Mouse (Mus musculus) midbrain, embryonic 14.5 days (tissue): ENCODE data around the gene Scrg1. TPM values are rescaled to one million over a fixed set of nuclear protein-coding genes. Genes with fewer than 3 reads are reported as not detected.

ENCODE experiments used
- ATAC-seq: fragments of 200-750 bp; cut with Nextera tagmentation; 2 replicates; pipeline ENCODE4 v1.8.0; 2017; ENCODE audit warnings: moderate number of reproducible peaks, moderate library complexity; ENCODE audit not compliant: low FRiP score, low TSS enrichment
- DNase-seq: peaks from one replicate; pipeline ENCODE4 v3.0.0-alpha.2; 2015
- H3K27ac ChIP-seq: fragments of 300-500 bp; sonication (generic); replicated peaks from 2 replicates; pipeline ENCODE4 v1.5.1; 2014; ENCODE audit warnings: mild to moderate bottlenecking, low read depth, low read length, moderate library complexity
- H3K27me3 ChIP-seq: fragments of 300-500 bp; sonication (generic); 2 replicates; pipeline ENCODE4 v1.6.1; 2014; ENCODE audit warnings: low read length, control low read depth, mixed read lengths; ENCODE audit not compliant: control insufficient read depth, insufficient read depth
- H3K36me3 ChIP-seq: fragments of 300-500 bp; sonication (generic); 2 replicates; pipeline ENCODE4 v1.6.1; 2014; ENCODE audit warnings: low read length, control low read depth; ENCODE audit not compliant: control insufficient read depth, insufficient read depth
- H3K4me1 ChIP-seq: fragments of 300-500 bp; sonication (generic); 2 replicates; pipeline ENCODE4 v1.6.1; 2014; ENCODE audit warnings: mild to moderate bottlenecking, antibody characterized with exemption, low read length, control low read depth; ENCODE audit not compliant: control insufficient read depth, insufficient read depth
- H3K4me2 ChIP-seq: fragments of 300-500 bp; sonication (generic); 2 replicates; pipeline ENCODE4 v1.6.1; 2014; ENCODE audit warnings: mild to moderate bottlenecking, low read length, moderate library complexity
- H3K4me3 ChIP-seq: fragments of 300-500 bp; sonication (generic); replicated peaks from 2 replicates; pipeline ENCODE4 v1.5.1; 2014; ENCODE audit warnings: low read depth, low read length
- H3K9ac ChIP-seq: fragments of 300-500 bp; sonication (generic); replicated peaks from 2 replicates; pipeline ENCODE4 v1.6.1; 2014; ENCODE audit warnings: mild to moderate bottlenecking, low read length, moderate library complexity
- H3K9me3 ChIP-seq: fragments of 300-500 bp; sonication (generic); 2 replicates; pipeline ENCODE4 v1.6.1; 2016; ENCODE audit warnings: low read length, control low read depth, mixed read lengths; ENCODE audit not compliant: control insufficient read depth
- WGBS: fragments of 180-500 bp; shearing (Covaris S2); extraction: QIAGEN DNeasy Blood & Tissue Kit; methylation state at CpG from one replicate; pipeline ENCODE4 v1.1.7; 2014; 5-methylcytosine and 5-hydroxymethylcytosine counted together
- polyA plus RNA-seq: library from polyadenylated mRNA; unstranded; fragments of >200 nt; fragmentation: Nextera tagmentation; extraction: Ambion mirVana; gene quantifications from 2 replicates; pipeline ENCODE4 v1.2.1, GENCODE M21; 2014

Gene Scrg1
- polyA plus RNA-seq, 1 experiment from 2014 or later: 4.3 TPM

DNA sequence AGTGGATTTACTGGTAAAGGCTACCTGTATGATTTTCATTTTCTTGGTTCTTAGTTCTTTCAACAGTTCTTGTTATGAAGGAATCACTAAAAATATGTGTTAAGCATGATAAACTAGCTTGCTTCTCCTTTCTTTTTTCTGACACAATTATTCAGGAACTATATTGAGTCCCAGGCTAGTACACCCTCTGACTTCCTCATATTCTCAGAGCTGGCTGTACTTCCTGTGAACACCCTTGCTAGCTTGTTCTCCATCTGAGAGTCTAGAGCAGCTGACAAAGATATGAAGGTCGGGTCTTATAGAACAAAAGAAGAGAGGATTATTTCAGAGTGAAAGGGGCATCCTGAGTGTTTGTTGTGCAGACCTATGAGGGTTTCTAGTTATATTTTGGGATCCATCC is 7.1 kb downstream of the Scrg1 start:
- H3K9ac ChIP-seq: no peak overlapping the region
- no peaks in the 10 kb centered on the region for H3K27me3 ChIP-seq
- H3K4me2 ChIP-seq: no peak overlapping the region
- no peak overlapping the region for H3K4me3 ChIP-seq
- 46% methylated on average over 1 of the region's 1 CpGs for WGBS
- H3K27ac ChIP-seq: no peak overlapping the region
- H3K9me3 ChIP-seq: no peaks in the 10 kb centered on the region
- ATAC-seq (no peak), DNase-seq (no peak)
- no peaks in the 10 kb centered on the region for H3K36me3 ChIP-seq
- H3K4me1 ChIP-seq: no peaks in the 10 kb centered on the region

DNA sequence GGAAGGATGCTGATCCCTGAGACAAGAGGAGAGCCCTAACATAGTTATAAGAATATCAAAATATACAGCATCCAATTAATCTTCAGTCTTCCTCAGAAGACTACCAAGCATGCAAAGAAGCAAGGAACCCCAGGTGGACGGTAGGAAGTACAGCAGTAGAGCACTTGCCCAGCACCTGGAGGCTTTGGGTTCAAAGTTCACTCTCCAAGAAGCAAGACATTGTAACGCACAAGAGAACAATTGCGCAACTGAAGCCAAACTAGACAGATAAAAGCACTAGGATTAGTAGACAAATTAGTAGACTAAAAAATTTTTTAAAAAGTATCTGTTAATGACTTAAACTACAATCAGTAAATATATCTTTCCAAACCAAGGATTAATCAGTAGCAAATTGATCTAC is 8.0 kb downstream of the Scrg1 start:
- H3K9me3 ChIP-seq: no peaks in the 10 kb centered on the region
- DNase-seq (no peak), ATAC-seq (no peak)
- 96% methylated on average over 3 of the region's 3 CpGs for WGBS
- no peak overlapping the region for H3K4me3 ChIP-seq
- H3K27me3 ChIP-seq: no peaks in the 10 kb centered on the region
- no peaks in the 10 kb centered on the region for H3K36me3 ChIP-seq
- H3K9ac ChIP-seq: no peak overlapping the region
- H3K4me2 ChIP-seq: no peak overlapping the region
- no peak overlapping the region for H3K27ac ChIP-seq
- H3K4me1 ChIP-seq: no peaks in the 10 kb centered on the region

DNA sequence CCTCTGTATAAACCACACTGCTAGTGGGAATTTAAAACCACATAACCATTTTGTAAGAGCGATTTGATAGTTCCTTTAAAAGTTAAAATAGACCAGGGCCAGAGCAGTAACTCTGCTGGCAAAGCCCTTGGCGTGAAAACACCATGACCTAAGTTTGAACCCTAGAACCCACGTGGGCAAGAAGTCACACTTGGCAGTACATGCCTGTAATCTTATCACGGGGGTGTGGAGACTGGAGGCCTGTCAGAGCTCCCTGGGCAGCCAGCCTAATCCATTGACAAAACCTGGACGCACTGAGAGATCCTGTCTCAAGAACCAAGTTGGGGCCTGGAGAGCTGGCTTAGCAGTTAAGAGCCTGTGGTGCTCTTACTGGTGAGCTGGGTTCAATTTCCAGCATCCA is 12.9 kb downstream of the Scrg1 start:
- no peak for ATAC-seq
- H3K36me3 ChIP-seq: no peaks in the 10 kb centered on the region
- H3K27ac ChIP-seq: no peak overlapping the region
- H3K9ac ChIP-seq: no peak overlapping the region
- H3K4me2 ChIP-seq: no peak overlapping the region
- no peaks in the 10 kb centered on the region for H3K9me3 ChIP-seq
- no peak overlapping the region for H3K4me3 ChIP-seq
- no peaks in the 10 kb centered on the region for H3K27me3 ChIP-seq
- 41% methylated on average over 5 of the region's 5 CpGs for WGBS
- DNase-seq: peak; percentile 17
- H3K4me1 ChIP-seq: no peaks in the 10 kb centered on the region

DNA sequence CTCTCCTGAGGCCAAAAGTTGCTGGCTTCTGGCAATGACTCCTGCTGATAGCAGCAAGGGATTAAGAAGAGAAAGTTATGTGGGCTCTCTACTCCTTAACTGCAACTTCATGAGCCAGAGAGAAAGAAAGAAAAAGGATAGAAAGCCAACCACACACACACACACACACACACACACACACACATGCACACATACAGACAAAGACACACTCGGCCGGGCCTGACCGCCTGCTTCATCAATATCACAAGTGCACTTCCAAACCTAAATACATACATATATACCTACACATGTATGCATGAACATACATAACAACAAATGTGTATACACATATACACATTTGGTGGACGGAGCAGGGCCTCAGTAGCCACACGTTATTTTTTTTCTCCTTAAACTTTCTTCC is 15.1 kb downstream of the Scrg1 start:
- H3K4me3 ChIP-seq: no peak overlapping the region
- WGBS: 93% methylated on average over 5 of the region's 5 CpGs
- DNase-seq: no peak
- no peak for ATAC-seq
- H3K4me2 ChIP-seq: no peak overlapping the region
- H3K27me3 ChIP-seq: no peaks in the 10 kb centered on the region
- H3K36me3 ChIP-seq: no peaks in the 10 kb centered on the region
- H3K9ac ChIP-seq: no peak overlapping the region
- H3K4me1 ChIP-seq: no peaks in the 10 kb centered on the region
- no peak overlapping the region for H3K27ac ChIP-seq
- H3K9me3 ChIP-seq: no peaks in the 10 kb centered on the region

DNA sequence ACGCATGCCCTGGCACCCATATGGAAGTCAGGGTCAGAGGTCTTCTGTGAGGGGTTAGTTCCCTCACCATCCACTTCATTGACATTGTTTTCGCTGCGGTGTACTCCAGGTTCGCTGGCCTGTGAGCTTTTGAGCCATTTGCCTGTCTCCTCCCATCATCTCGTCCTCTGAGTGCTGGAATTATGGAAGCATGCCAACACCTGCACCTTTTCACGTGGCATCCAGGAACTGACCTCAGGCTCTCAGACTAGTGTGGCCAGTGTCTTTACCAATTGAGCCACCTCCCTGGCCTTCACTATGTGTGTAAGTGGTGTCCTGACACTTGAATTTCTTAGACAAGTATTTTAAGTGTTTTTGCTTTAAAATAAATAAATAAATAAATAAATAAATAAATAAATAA is 18.0 kb downstream of the Scrg1 start:
- H3K4me2 ChIP-seq: no peak overlapping the region
- H3K27me3 ChIP-seq: no peaks in the 10 kb centered on the region
- no peak for DNase-seq
- no peak overlapping the region for H3K9ac ChIP-seq
- H3K27ac ChIP-seq: no peak overlapping the region
- H3K36me3 ChIP-seq: no peaks in the 10 kb centered on the region
- no peaks in the 10 kb centered on the region for H3K9me3 ChIP-seq
- WGBS: 89% methylated on average over 6 of the region's 6 CpGs
- H3K4me3 ChIP-seq: no peak overlapping the region
- ATAC-seq: no peak
- no peaks in the 10 kb centered on the region for H3K4me1 ChIP-seq

DNA sequence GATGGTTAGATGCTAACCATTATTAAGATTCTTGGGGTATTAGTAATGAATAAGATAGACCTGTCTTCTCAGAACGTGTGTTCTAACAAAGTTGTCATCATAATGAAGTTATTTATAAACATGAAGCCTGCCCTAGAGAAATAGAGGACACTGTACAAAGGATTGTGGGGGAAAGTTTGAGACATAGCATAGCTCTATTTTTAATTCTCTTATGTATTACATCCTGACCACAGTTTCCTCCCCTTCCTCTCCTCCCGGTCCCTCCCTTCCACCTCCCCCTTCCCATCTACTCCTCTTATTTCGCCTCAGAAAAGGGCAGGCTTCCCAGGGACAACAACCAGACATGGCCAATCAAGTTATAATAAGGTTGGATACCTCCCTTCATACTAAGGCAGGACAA is 22.7 kb downstream of the Scrg1 start:
- Histone ChIP-seq H3K4me3 (no peak overlapping the region), H3K27ac (no peak overlapping the region), H3K4me2 (no peak overlapping the region), H3K4me1 (no peaks in the 10 kb centered on the region), H3K9ac (no peak overlapping the region), H3K36me3 (peaks cover 15% of the 10 kb centered on the region), H3K27me3 (no peaks in the 10 kb centered on the region), H3K9me3 (no peaks in the 10 kb centered on the region)
- ATAC-seq: no peak
- DNase-seq: no peak
- WGBS: 73% methylated on average over 3 of the region's 3 CpGs

DNA sequence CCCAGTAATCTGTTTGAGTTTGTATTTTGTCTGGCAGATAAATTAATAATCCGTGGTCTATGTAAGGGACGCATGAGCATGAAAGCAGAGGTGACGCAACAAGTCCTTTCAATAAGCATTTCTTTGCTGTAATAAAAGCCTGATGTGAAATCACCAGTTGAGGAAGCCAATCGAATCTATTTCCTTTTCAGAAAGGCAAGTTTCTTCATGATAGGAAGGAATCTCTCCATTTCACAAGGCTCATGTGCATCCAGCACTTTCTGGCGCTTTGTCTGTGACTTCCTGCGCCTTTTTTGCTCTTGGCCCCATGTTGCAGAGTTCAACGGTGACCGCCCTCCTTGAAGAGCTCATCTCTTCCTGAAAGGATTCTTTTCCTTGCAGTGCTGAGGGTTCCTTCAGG is 24.0 kb downstream of the Scrg1 start:
- no peak for ATAC-seq
- H3K27me3 ChIP-seq: no peaks in the 10 kb centered on the region
- no peaks in the 10 kb centered on the region for H3K4me1 ChIP-seq
- 95% methylated on average over 8 of the region's 8 CpGs for WGBS
- no peak overlapping the region for H3K27ac ChIP-seq
- no peak overlapping the region for H3K4me2 ChIP-seq
- no peak for DNase-seq
- H3K4me3 ChIP-seq: no peak overlapping the region
- no peaks in the 10 kb centered on the region for H3K9me3 ChIP-seq
- no peak overlapping the region for H3K9ac ChIP-seq
- peaks cover 18% of the 10 kb centered on the region for H3K36me3 ChIP-seq

DNA sequence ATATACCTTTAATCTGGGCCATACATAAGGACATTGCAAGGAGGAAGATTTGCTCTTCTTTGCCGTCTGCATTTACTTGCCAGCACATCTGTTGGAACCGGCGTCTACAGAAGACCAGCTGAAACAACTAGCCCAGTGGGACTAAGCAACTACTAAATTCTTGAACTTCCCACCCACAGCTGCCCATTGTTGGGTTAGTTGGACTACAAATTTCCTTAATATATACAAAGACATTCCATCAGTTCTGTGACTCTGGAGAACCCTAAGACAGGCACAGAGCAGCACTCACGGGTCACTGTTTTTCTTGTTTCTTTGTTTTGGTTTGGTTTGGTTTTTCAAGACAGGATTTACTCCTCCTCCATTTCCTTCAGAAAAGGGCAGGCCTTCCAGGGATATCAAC is 24.9 kb downstream of the Scrg1 start:
- H3K9me3 ChIP-seq: no peaks in the 10 kb centered on the region
- no peak for DNase-seq

DNA sequence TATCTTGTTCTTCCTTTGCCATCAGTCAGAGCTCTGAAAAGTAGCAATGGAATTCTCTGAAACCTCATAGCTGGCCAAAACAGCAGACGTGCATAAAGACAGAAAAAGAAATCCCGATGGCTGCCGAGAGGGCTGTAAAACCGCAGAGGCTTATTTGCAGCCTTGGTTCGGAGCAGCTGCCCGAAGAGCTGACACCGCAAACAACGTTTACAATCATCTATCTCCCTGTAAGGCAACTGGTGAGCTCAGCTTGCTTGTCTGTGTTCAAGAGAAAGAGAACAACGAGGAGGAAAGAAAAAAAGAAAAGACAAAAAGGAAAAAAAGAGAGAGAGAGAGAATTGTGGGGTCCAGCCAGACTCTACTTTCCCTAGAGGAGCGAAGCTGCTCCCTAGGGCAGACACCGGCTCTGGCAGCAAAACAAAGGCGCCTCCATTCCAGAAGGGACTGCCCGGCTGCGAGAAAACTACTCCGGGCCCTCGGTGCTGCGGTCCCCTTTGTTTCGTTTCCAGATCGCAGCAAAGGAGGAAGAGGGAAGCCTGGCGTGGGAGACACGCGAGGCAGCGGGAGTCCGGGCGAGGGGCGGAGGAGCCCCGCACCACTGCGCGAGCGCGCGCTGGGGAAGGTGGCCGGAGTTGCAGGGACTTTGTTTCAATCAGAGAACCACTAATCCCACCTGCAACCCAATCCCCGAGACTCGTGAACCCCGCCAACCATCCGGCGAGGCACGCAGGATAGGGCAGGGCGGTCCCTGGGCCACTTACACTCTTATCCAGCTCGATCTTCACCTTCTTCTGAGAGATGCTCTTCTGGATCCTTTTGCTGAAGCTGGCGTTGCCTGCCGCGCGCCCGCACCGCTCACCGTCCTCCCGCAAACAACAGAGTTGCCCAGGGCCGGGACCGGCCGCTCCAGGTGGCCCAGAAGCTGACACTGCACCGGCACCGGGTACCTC is 31.0 kb downstream of the Scrg1 start:
- Histone ChIP-seq H3K4me2 (peak overlapping the region; percentile 58), H3K9me3 (no peaks in the 10 kb centered on the region), H3K4me3 (peak overlapping the region; percentile 90), H3K4me1 (0 out of 2 replicates have a peak, but pooled peaks cover 4% of the 10 kb centered on the region), H3K36me3 (peaks cover 14% of the 10 kb centered on the region), H3K27me3 (no peaks in the 10 kb centered on the region), H3K27ac (peak overlapping the region; percentile 96), H3K9ac (peak overlapping the region; percentile 93)
- WGBS: under 1% methylated on average over 54 of the region's 54 CpGs
- peak; percentile 65 for ATAC-seq
- peak; percentile 76 for DNase-seq

More for the DNA sequence above, 24.9 kb downstream of the Scrg1 start:
- Histone ChIP-seq H3K36me3 (peaks cover 18% of the 10 kb centered on the region), H3K4me3 (no peak overlapping the region), H3K4me1 (no peaks in the 10 kb centered on the region), H3K4me2 (no peak overlapping the region), H3K27me3 (no peaks in the 10 kb centered on the region), H3K27ac (no peak overlapping the region), H3K9ac (no peak overlapping the region)
- WGBS: 90% methylated on average over 4 of the region's 4 CpGs
- ATAC-seq: no peak
